Mouse (Mus musculus) ZHBTc4 (cell line): Measurements from ENCODE around the gene Hgfac.

ENCODE experiments used
- DNase-seq: peaks from one replicate; pipeline ENCODE4 v3.0.0-alpha.2; 2011; ENCODE audit warnings: low read depth, low spot score

Gene Hgfac

DNA sequence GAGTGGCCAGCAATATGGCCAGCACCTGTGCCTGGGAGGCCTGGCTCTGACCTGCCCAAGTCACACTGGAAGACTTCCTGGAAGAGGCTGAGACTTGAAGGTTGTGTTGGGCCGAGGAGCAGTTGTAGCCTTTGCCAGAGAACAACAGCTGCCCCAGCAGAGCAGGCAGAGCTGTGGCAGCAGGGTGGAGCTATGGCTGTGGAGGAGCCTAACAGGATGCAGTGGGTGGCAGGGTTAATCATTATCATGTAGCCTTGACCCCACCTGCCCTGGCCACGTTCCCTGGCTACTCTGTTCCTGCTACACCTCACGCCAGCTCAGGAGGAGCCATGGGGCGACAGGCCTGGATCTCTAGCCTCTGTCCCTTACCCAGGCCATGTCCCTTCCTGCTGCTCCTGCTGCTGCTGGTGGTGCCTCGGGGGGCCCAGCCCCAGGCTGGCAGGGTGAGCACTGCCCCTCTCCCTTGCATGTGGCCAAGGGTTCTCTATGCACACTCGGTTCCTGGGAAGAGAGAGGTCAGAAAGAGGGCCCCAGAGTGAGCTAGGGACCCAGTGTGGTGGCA lies at the start of gene Hgfac:
Gene Hgfac (plus strand): TSS at position 242 of the 562 bp plus-strand sequence.
- DNase-seq = no peak

DNA sequence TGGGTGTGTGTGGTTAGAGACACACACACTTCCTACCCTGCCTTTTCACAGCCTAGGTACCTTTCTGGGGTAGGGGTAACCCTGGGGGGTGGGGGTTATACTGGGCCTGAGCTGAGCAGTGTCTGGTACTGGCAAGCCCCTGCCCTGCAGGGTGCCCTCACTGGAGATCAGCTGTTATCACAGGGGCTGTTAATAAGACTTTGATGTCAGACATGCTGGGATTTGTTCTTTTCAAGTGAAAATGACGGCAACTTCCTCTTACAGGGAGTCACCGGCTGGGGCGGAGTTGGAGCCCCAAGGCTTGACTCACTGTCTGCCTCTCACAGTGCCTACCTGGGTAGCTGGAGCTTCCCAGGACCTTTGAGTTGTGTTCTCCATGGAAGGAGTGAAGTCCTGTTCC lies 42.6 kb upstream of the Hgfac start:
- DNase-seq = peak; percentile 83

DNA sequence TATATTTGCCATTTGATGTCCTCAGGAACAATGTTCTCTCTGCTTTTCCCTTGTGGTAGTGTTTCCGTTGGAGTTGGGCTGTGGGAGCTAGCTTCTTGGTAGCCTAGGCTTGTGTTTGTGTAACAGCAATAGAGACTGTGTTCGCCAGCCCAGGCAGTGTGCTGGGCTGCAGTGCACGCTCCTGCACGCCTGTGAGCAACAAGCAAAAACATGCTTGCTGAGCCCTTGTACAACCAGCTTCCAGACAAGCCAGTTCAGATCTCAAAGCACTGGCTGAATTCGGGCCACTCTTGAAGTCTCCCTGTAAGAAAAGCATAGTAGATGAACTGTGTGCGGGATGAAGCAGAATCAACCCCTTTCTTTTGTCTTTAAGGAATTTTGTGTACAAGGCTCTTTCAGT lies 42.0 kb upstream of the Hgfac start:
- no peak for DNase-seq

DNA sequence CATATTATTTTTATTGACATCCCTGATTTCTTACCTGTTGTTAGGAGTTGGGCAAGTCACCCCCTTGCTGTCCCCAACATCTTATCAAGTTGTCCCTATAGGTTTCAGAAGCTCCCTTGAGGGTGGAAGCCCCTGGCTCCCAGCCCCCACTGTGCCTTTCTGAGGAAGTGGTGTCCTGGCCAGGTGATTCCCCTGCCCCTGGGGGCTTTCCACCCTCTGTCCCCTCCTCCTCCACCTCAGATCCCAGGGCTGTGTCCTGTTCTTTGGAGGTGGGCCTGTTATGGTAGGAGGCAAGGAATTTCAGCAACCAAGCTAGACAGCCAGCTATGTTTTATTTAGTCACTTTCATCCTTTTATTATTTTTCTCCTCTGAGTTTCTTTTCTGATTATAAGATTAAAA lies 41.0 kb upstream of the Hgfac start:
- DNase-seq = no peak

DNA sequence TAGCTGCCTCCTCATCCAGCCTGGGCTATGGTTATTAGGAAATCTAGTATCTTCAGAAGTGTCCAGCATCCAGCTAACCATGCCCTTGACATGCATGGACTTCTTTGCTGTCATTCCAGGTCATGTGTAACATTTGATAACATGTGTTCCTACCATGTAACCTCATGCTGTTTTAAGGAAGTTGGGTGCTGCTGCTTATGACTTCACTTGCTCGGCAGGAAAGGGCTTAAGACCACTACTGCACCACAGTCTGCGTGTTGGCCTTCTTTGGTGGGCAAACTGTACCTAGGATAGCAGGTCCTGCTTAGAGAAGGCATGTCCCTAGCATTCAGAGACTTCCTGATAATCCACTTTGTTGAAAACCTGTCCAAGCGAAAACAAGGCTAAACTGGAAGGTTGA lies 40.2 kb upstream of the Hgfac start:
- DNase-seq = no peak

DNA sequence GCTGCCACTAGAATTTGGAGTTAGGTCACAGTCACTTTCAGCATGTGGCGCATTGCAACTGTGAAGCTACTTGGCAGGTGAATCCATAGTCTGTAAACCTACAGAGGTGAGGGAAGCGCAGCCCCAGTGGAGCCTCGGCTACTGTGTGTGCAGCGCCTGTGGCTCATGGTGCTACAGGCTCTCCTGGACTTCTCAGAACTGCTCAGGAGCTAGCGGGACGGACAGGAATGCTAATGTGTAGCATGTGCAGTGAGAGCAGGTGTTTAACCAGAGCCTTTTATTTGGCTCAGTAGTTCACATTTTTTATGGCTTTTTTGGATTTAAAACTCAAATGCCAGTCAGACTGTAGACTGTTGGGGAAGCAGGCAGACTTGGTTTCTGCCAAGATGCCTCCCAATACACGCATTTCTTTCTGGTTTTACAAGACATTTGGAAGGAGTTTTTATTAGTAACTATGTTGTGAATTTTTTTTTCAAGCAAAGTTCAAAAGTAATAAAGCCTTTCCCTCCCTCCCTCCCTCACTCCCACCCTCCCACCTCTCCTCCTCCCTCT lies 37.6 kb upstream of the Hgfac start:
- DNase-seq = no peak

DNA sequence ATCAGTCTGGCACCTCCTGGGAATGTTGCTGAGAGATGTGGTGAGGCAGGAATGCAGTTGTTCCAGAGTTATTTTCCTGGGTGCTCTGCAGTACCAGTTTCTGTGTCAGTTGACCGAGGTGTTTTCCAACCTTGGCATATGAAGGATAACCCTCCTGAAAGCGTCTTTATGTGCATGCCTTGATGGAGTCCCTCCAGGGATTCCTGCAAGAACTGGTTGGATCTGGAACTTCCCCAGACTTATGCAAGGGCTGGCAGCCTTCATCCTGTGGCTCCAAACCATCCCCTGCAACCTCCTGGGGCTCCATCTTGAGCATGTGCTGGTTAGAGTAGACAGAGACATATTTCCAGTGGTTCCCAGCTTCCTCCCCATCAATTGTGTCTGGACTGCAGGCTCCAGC lies 36.5 kb upstream of the Hgfac start:
- no peak for DNase-seq

DNA sequence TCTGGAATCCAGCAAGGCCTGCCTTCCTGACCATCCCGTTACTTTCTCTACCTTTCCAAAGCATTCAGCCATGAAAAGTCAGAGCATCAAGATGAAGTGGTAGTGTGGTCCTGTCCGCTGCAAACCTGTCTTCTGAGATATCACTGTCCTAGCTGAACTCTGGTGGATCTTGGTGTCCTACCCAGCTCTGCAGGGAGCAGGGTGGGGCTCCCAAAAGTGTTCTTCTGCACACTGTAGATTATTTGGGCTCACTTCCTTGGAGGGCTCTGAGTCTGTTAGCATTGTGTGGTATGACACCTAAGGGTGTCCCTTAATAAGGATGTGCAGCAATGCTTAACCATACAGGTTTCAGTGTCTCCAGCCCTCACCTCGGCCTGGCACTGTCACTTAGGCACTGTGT lies 35.6 kb upstream of the Hgfac start:
- DNase-seq = no peak

DNA sequence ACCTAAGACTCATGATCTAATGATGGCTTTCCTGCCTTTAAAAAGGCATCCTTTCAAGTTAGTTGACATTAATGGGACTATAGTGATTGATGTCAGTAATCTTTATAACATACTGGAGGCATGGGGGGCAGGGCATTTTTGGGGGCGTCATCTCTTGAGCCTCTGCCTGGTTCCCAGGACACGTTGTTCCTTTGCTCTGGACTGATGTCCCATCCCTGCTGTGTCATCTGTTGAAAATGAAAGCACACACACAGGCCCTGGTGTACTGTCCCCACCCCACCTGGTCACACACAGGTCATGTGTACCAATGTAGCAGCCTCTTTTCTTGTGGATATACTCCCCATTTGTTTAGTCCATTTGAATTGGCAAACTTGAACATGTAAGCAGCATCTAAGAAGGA lies 34.7 kb upstream of the Hgfac start:
- DNase-seq = no peak

DNA sequence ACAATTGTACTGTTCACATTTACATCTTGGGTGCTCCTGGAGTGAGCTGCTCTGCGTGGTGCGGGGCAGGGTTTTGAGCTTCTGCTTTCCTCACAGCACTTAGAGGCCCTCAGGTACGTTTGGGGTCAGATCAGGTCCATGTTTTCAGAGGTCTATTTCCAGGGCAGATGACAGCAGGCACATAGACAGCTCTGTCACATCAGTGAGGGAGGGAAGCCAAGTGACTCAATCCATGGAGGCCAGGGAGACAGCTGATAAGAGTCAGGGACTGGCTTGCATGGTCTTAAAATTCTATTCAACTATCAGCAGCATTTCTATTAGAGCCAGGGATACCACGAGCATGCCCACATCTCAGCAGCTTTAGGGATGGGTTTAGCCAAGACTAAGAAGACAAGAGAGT lies 32.1 kb upstream of the Hgfac start:
- DNase-seq = no peak

DNA sequence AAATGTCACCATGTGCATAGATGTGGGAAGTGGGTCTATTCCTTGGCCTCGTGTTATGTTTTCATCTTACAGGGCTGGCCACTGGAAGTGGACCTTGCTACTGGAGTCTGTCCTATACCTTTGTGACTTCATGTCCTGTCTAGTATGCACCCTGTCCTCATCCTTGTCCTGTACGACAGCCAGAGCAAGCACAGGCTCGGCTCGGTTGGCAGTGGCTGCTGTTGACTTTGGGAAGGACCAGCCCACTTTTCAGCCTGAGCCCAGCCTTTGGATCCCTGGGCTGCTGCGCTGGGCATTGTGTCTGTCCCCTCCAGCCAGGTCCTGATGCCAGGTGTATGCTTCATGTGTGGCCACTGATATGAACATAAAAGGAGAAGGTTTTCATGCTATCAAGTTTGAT lies 30.7 kb upstream of the Hgfac start:
- DNase-seq = no peak

DNA sequence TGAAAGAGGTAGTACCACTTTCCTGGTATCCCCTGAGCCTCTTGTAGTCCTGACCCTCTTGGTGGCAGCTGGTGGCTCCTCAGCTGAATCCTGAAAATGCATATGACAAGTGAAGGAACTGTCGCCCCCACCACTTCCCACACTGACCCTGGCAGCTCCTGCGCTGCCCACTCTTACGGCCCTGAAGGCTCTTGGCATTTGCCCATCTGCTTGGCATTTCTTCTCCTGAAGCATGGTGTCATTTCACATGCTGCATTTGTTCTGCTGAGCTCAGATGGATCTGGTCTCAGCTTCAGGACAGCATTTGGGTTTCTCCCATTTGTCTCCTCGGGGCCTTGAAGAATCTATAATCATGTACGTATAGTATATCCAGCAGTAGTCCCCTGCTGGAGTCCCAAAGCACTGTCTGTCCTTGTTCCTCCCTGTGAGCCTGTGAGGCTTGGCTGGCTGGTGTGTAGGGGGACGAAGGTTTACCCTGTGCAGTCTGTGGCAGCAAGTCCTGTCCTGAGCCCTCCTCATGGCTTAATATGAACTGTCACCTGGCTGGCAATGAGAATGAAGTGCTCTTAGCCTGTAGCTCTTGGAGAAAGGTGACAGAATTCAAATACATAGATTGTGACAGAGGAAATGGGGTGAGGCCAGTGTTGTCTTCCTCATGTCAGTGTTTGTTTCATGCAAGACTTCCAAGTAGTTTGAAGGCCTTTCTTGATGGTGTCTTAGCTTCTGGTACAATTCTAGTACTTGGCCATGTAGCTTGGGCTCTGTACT lies 30.0 kb upstream of the Hgfac start:
- DNase-seq = no peak

DNA sequence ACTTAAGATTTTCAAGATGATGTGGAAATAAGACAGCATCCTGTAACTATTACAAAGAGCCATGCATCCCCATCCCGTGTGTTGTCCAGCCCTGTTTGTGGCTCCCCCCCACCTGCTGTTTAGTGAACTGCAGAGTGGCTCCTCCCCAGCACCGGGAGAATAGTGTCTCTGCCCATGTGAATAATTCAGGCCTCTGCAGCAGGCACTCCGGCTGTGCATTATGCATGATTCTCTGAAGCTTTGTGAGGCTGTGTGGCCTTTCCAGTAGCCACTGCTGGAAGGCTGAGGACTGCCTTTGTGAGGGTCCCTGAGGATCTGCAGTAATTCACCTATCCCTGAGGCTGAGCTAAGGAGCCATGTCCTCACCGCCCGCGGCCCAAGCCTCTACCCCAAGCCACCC lies 27.3 kb upstream of the Hgfac start:
- DNase-seq = peak; percentile 19

DNA sequence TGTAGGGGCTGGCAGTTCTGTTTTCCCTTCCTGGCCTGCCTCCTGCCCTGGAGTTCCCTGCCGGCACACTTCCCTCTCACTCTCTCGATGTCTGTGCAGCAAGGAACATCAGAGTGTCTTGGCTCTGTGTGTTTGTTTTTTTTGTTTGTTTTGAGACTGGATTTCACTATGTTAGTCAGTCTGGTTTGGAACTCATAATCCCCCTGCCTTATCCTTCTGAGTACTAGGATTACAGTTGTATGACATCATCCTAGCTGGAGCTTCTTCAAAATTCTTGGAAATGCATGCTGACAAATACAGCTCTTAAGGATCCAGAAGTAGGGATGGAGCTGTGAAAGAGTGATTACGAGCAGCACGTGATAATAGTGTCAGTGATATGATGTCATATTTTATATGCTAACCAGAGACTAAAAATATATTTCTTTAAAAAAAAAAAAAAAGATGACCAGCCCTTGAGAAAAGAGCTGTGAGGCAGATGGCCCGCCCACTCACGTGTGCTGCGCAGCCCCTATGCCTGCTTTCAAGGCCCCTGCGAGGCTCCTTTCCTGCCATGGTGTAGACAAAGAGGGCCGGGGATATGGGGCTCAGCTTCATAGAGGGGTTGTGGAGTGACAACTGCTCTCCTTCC lies 21.5 kb upstream of the Hgfac start:
- no peak for DNase-seq

DNA sequence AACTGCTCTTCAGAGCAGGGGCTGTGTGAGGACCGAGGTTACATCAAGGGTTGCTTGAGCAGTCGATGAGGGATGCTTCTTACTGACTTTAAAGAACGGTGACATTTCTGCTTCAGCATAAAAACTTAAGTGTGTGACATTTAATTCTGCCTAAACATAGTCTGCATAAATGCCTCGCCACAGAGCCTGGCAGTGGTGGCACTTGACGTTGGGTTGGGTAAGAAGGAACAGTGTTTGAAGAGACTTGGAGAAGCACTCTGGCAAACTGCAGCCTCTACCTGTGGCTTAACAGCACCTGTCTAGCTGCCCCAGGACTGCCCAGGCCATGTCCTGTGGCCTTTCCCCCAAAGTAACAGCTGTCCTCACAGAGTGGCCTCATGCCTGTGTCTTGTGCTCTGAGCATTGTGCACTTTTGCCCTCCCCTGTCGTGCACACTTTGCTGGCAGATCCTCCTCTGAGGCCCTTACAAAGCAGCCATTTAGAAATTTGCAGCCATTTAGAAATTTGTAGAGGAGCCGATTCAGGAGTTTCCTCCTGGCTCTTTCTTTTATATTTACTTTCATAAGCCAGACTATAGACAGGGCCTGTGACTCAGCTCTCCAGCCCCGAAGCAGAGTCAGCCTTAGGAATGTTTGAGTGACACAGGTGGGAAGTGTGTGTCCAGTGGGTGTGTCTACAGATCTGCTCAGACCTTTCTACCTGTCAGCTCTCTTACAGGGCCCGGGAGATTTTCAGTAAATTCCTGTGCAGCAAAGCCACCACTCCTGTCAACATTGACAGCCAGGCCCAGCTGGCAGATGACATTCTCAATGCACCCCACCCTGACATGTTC lies 20.7 kb upstream of the Hgfac start:
- no peak for DNase-seq

DNA sequence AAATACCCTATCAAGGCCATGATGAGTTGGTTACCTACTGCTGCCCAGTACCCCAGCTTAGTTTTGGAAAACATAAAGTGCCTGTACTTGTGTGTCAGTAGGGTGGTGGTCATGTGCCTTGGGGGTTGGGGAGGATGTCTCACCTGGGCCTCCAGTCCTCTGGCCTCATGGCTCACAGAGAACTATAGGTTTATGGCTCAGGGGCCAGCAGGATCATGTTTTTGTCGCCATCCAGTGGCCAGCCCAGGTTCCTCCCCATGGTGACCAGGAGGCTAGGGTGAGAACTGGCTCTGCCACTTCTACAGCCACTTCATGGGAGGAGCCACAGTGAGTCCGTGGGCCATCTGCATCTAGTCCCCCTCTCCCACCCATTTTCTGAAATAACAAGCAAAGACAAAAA lies 16.3 kb upstream of the Hgfac start:
- peak; percentile 40 for DNase-seq

DNA sequence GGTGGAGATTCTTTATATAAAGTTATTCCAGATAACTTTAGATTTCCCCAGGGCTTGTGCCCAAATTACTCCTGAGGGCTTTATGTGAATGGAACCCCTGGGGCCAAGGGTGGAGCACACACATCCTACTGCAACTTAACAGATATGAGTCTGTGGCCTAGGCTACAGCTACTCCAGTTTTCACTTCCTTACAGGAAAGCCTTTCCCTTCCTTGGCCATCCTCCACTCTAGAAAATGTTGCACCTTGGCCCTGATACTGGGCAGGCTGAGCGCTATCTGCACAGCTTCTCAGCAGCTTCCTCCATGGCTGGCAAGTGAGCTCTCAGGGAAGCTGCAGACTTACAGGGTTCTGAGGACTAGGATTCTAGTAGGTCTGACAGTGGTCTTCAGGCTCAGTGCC lies 12.0 kb upstream of the Hgfac start:
- no peak for DNase-seq

DNA sequence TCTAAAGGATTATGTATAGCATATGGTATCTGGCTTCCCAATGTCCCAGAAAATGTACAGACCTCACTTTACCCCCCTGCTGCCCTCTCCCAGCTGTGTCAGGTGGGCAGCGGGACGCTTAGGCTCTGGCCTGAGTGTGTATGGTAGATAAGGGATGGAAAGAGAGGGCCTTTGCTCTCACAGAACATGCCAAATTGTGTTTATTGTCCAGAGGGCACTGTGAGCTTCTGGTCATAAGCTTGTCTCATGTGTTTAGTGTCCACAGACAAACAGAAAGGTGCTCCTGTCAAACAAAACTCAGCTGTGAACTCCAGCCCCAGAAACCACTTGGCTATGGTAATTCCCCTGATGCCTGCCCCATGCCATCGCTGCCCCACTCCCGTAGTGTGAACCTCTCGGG lies 11.6 kb upstream of the Hgfac start:
- no peak for DNase-seq

DNA sequence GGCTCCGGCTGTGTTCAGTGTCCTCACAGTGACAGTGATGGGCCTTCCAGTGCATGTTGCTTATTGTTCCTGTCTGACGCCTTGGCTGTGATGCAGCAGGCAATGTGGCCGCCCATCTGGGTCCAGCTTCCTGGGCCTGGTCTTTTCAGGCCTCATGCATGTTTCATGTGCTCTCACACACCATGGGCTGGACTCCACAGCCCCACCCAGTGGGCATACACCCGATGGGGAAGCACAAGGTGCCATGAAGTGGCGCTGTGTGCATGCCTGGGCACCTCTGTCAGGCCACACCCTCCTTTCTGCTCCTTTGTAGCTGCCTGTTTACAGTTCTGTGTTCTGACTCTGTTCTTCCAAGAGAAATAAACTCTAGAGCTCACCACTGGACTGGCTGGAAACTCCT lies 8.2 kb upstream of the Hgfac start:
- no peak for DNase-seq

DNA sequence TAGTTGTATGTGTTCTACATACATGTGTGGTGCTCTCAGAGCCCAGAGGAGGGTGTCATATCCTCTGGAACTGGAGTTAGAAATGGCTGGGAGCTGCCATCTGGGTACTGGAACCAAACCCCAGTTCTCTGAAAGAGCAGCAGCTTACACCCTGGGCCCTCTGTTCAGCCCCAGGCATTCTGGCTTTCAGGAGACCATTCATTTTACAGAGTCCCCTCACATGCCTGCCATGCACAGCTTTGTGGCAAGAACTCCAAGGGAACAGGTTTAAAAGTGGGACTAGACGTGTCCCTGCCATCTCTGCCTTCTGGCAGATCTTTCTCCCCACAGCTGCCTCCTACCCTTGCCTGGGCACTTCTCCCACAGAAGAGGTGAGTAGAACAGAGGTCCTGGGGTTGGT lies 7.7 kb upstream of the Hgfac start:
- DNase-seq = no peak

DNA sequence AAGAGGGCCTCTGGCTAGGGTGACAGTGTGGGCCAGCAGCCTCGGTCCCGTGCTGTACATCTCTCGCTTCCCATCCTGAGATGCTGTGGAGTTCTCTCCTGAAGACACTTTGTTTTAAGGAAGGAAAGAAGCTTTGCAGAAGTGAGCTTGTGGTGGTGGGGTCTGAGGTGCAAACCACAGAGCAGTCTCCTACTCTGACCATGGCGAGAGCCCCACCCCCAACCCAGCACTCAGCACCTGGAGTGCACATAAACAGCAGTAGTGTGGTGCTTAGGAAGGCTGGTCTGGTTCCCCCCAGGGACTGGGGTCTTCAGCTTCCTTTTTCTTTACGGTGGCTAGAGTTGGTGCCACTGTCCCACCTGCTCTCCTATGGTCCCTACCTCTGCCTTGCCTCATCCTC lies 6.2 kb upstream of the Hgfac start:
- DNase-seq = no peak

DNA sequence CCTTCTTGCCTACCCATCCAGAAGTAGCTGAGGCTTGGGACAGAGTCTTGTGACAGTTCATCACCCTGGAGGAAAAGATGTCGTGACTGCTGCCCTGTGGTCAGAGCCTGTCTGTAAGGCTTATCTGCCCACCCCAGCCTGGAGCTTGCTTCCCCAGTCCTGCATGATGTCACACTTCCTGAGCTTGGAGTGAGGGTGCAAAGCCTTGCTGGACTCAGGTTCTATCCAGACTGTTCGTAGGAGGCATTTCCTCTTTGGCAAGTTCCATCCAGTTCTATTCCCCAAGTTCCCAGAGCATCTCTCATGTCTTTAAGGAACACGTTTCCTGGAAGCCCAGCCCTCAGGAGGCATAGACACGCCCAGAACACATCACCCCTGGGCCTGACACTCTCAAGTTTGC lies 5.5 kb upstream of the Hgfac start:
- peak; percentile 49 for DNase-seq
